Mouse (Mus musculus) embryonic facial prominence, embryonic 10.5 days (tissue): ENCODE results near the gene Samhd1. TPM values are rescaled to one million over a fixed set of nuclear protein-coding genes. Genes with fewer than 3 reads are reported as not detected.

Experiments used
- DNase-seq: peaks from one replicate; pipeline ENCODE4 v3.0.0-alpha.2; 2017; ENCODE audit warnings: low spot score
- H3K27ac ChIP-seq: fragments of 300-500 bp; sonication (generic); replicated peaks from 2 replicates; pipeline ENCODE4 v1.5.1; 2016; ENCODE audit warnings: mild to moderate bottlenecking
- H3K27me3 ChIP-seq: fragments of 300-500 bp; sonication (generic); replicated peaks from 2 replicates; pipeline ENCODE4 v1.6.1; 2016; ENCODE audit warnings: low read depth, mild to moderate bottlenecking; ENCODE audit not compliant: poor library complexity, severe bottlenecking
- H3K36me3 ChIP-seq: fragments of 300-500 bp; sonication (generic); replicated peaks from 2 replicates; pipeline ENCODE4 v1.6.1; 2016; ENCODE audit warnings: mild to moderate bottlenecking, moderate library complexity
- H3K4me1 ChIP-seq: fragments of 300-500 bp; sonication (generic); 2 replicates; pipeline ENCODE4 v1.6.1; 2016
- H3K4me3 ChIP-seq: fragments of 300-500 bp; sonication (generic); 2 replicates; pipeline ENCODE4 v1.5.1; 2016; ENCODE audit warnings: mild to moderate bottlenecking, moderate library complexity
- H3K9me3 ChIP-seq: fragments of 300-500 bp; sonication (generic); 2 replicates; pipeline ENCODE4 v1.6.1; 2016; ENCODE audit warnings: mild to moderate bottlenecking
- WGBS: fragments of 180-500 bp; shearing (Covaris S2); methylation state at CpG from one replicate; pipeline ENCODE4 v1.1.7; 2016; 5-methylcytosine and 5-hydroxymethylcytosine counted together
- polyA plus RNA-seq: library from polyadenylated mRNA; unstranded; fragments of >200 nt; fragmentation: Nextera tagmentation; extraction: Ambion mirVana; gene quantifications from 2 replicates; pipeline ENCODE4 v1.2.1, GENCODE M21; 2016

The Samhd1 gene
- polyA plus RNA-seq, 1 experiment from 2014 or later, result 26.7 TPM

- H3K9me3 ChIP-seq, result no peaks in the 10 kb centered on the region
Observed at GRCm38 (mm10) chr2:157084831-157085585, 50.1 kb downstream of the Samhd1 start.

GRCm38 (mm10) chr2:157081960-157082359 is 53.1 kb downstream of the Samhd1 start:
- no peaks in the 10 kb centered on the region for H3K9me3 ChIP-seq
- peaks cover 36% of the 10 kb centered on the region for H3K4me1 ChIP-seq
- peaks cover 5% of the 10 kb centered on the region; the same call in 1 of the 2 replicates for H3K27me3 ChIP-seq
- WGBS, result 43% methylated on average over 7 of the region's 7 CpGs
- no peak for DNase-seq
- no peaks in the 10 kb centered on the region; the same call in 1 of the 2 replicates for H3K36me3 ChIP-seq
- no peak overlapping the region for H3K4me3 ChIP-seq
- no peak overlapping the region for H3K27ac ChIP-seq

More at GRCm38 (mm10) chr2:157084831-157085585, 50.1 kb downstream of the Samhd1 start:
- no peak overlapping the region for H3K4me3 ChIP-seq
- peaks cover 24% of the 10 kb centered on the region for H3K4me1 ChIP-seq
- no peak for DNase-seq
- H3K27me3 ChIP-seq, result peaks cover 5% of the 10 kb centered on the region; the same call in 1 of the 2 replicates
- no peak overlapping the region for H3K27ac ChIP-seq
- 90% methylated on average over 7 of the region's 7 CpGs for WGBS
- H3K36me3 ChIP-seq, result no peaks in the 10 kb centered on the region

DNA sequence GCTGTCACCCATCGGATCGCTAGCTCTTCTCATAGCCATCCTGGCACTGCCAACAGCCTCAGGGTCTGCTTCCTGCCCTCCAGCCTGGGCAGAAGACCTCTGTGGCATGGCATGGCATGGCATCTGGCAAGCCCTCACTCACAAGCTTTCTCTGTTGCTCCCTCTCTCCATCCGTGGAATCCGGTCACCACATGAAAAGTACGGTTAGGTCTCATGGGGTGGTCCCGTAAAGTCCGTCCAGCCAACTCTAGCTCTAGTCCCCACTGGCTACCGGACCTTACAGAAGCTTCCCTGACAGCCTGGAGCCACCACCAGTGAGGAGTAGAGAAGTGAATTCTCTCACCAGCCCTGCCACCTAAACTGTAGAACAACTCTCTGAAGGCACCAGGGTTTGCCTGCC is 53.7 kb downstream of the Samhd1 start:
- Histone ChIP-seq H3K27me3 (peaks cover 5% of the 10 kb centered on the region; the same call in 1 of the 2 replicates), H3K27ac (no peak overlapping the region), H3K9me3 (no peaks in the 10 kb centered on the region), H3K36me3 (peaks cover 6% of the 10 kb centered on the region), H3K4me3 (no peak overlapping the region), H3K4me1 (peaks cover 43% of the 10 kb centered on the region)
- WGBS, result 92% methylated on average over 8 of the region's 8 CpGs
- DNase-seq, result no peak

DNA sequence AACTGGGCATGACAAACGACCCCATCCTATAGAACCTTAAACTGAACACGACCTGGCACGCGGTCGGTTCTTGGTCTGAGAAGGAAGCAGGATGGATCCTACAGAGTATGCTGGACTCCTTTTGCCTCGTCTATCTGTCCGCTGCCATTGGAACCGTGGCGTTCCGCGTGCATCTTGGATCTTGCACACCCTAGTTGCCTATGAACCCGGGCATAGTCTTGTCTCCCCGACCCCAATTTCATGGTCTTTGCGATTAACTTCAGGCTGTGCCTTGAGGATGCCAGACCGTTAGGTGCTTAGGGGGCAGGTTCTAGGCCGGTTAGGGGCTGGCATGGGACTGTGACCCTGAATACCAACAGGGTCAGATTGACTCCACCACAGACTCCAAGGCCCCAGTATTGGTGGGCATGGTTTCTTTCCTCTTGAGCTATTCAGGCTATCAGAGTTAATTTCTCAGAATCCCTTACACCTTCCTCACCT is 55.3 kb downstream of the Samhd1 start:
- Histone ChIP-seq H3K36me3 (peaks cover 21% of the 10 kb centered on the region), H3K9me3 (no peaks in the 10 kb centered on the region), H3K27me3 (peaks cover 5% of the 10 kb centered on the region; the same call in 1 of the 2 replicates), H3K4me1 (peaks cover 47% of the 10 kb centered on the region), H3K4me3 (peak overlapping the region; percentile 80), H3K27ac (peak overlapping the region; percentile 98)
- WGBS, result 9% methylated on average over 16 of the region's 16 CpGs
- no peak for DNase-seq

GRCm38 (mm10) chr2:157078793-157079700 is 56.0 kb downstream of the Samhd1 start, which contains the start of gene Soga1:
Gene Soga1, minus strand, starts transcription at chr2:157079254.
- Histone ChIP-seq H3K4me3 (peak within 1 kb of the TSS; percentile 80), H3K9me3 (no peaks in the 10 kb centered on the region), H3K27ac (peak within 1 kb of the TSS; percentile 98), H3K4me1 (peaks cover 53% of the 10 kb centered on the region), H3K36me3 (peaks cover 27% of the 10 kb centered on the region), H3K27me3 (peaks cover 5% of the 10 kb centered on the region; the same call in 1 of the 2 replicates)
- peak; percentile 91 for DNase-seq
- under 1% methylated on average over 136 of the region's 136 CpGs for WGBS

GRCm38 (mm10) chr2:157078059-157078792 is 56.8 kb downstream of the Samhd1 start:
- DNase-seq, result no peak
- peaks cover 61% of the 10 kb centered on the region for H3K4me1 ChIP-seq
- peaks cover 35% of the 10 kb centered on the region for H3K36me3 ChIP-seq
- H3K9me3 ChIP-seq, result no peaks in the 10 kb centered on the region
- under 1% methylated on average over 79 of the region's 79 CpGs for WGBS
- H3K27ac ChIP-seq, result peak overlapping the region; percentile 98
- H3K27me3 ChIP-seq, result peaks cover 5% of the 10 kb centered on the region; the same call in 1 of the 2 replicates
- H3K4me3 ChIP-seq, result peak overlapping the region; percentile 80

DNA sequence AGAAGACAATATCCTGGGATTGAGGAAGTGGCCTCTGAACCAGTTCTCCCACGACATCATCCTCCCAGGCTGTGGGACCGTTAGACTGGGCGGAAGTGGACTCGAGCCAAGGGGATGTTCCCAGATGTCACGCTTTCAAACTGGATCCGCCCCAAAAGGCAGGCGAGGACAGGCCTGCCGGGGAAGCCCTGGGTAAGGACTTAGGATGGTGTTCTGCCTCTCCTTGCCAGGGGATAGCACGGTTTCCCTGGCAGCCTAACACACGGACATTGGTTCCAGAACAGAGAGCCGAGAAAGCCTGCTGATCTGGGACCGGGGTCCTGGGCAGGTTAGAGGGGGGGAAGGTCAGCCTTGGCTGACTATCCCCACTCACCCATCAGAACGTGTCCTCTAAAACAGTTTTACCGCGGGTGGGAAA is 57.4 kb downstream of the Samhd1 start:
- Histone ChIP-seq H3K36me3 (peaks cover 41% of the 10 kb centered on the region), H3K9me3 (no peaks in the 10 kb centered on the region), H3K27ac (peak overlapping the region; percentile 98), H3K4me3 (peak overlapping the region; percentile 80), H3K27me3 (peaks cover 5% of the 10 kb centered on the region; the same call in 1 of the 2 replicates), H3K4me1 (peaks cover 67% of the 10 kb centered on the region)
- 2% methylated on average over 15 of the region's 15 CpGs for WGBS
- DNase-seq, result peak; percentile 62

- no peaks in the 10 kb centered on the region for H3K9me3 ChIP-seq
- H3K27me3 ChIP-seq, result peaks cover 5% of the 10 kb centered on the region; the same call in 1 of the 2 replicates
- H3K4me3 ChIP-seq, result peak overlapping the region; percentile 80
- H3K36me3 ChIP-seq, result peaks cover 46% of the 10 kb centered on the region
- no peak for DNase-seq
- peaks cover 72% of the 10 kb centered on the region for H3K4me1 ChIP-seq
- 43% methylated on average over 5 of the region's 5 CpGs for WGBS
- peak overlapping the region; percentile 98 for H3K27ac ChIP-seq
Observed at GRCm38 (mm10) chr2:157077160-157077559, 57.9 kb downstream of the Samhd1 start.

DNA sequence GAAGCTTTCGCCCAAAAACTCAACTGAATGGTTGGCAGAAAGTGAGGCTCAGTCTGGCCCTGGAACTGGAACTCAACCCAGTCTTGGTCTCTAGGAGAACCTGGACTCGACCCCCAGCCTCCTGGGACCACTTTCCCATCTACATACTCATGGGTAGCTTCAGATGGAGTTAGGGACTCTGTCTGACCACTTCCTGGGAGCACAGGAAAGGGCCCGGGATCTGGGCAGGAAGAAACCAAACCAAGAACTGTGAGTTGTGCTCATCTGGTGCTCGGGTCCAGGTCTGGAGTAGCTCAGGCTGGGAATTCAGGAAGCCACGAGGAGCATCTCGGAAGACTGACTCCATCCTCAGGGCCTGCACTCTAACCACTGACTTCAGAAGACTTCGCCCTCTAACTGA is 58.5 kb downstream of the Samhd1 start:
- no peak for DNase-seq
- H3K4me3 ChIP-seq, result peak overlapping the region; percentile 80
- H3K27ac ChIP-seq, result no peak overlapping the region
- 87% methylated on average over 7 of the region's 7 CpGs for WGBS
- H3K36me3 ChIP-seq, result peaks cover 51% of the 10 kb centered on the region
- H3K9me3 ChIP-seq, result no peaks in the 10 kb centered on the region
- peaks cover 5% of the 10 kb centered on the region; the same call in 1 of the 2 replicates for H3K27me3 ChIP-seq
- H3K4me1 ChIP-seq, result peaks cover 77% of the 10 kb centered on the region

DNA sequence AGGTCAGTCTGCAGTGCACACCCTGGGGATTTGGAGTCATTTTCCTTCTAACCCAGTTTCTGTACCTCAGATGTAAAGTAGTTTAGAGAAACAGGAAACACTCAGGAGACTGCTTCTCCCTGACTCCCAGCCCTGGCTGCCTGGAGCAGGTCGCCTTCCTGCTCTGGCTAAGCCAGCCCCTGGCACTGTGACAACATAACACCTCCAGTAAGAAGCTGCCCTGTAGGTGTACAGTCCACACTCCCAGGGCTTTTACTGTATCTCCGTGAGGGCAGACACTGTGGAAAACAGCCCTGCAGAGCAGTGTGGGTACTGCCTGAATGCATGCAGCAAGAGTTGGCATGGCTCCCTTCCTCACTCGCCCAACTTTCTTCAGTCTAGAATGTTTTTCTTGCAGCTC is 59.4 kb downstream of the Samhd1 start:
- no peak for DNase-seq
- no peak overlapping the region for H3K27ac ChIP-seq
- peak overlapping the region; percentile 80 for H3K4me3 ChIP-seq
- H3K27me3 ChIP-seq, result peaks cover 5% of the 10 kb centered on the region; the same call in 1 of the 2 replicates
- 73% methylated on average over 3 of the region's 3 CpGs for WGBS
- H3K36me3 ChIP-seq, result peaks cover 60% of the 10 kb centered on the region
- peaks cover 86% of the 10 kb centered on the region for H3K4me1 ChIP-seq
- H3K9me3 ChIP-seq, result no peaks in the 10 kb centered on the region

GRCm38 (mm10) chr2:157075226-157075625 is 59.8 kb downstream of the Samhd1 start:
- Histone ChIP-seq H3K36me3 (peaks cover 65% of the 10 kb centered on the region), H3K4me1 (peaks cover 90% of the 10 kb centered on the region), H3K4me3 (peak overlapping the region; percentile 80; the same call in 1 of the 2 replicates), H3K9me3 (no peaks in the 10 kb centered on the region), H3K27ac (0 out of 2 replicates have a peak overlapping the region, but pooled peaks have one; percentile 3), H3K27me3 (peaks cover 2% of the 10 kb centered on the region; the same call in 1 of the 2 replicates)
- 90% methylated on average over 3 of the region's 3 CpGs for WGBS
- no peak for DNase-seq
